Mouse (Mus musculus) common myeloid progenitor, adult 5-6 weeks (primary cell): ENCODE results near the gene Dnajc6. TPM values are rescaled to one million over a fixed set of nuclear protein-coding genes. Genes with fewer than 3 reads are reported as not detected.

Source experiments
- ATAC-seq: replicated peaks from 2 replicates; pipeline ENCODE4 v1.8.0; 2016; ENCODE audit warnings: low read depth, mild to moderate bottlenecking, moderate TSS enrichment, inconsistent platforms; ENCODE audit not compliant: poor library complexity, severe bottlenecking
- total RNA-seq: library from RNA; stranded (forward); fragments of 200-1000, 187-1606 nt; gene quantifications from 2 replicates; pipeline ENCODE4 v1.2.3, GENCODE M21; 2017

Gene Dnajc6
- total RNA-seq, 1 experiment from 2014 or later = 40.4 TPM

GRCm38 (mm10) chr4:101562836-101563235 is 66.4 kb downstream of the Dnajc6 start:
- ATAC-seq = no peak

GRCm38 (mm10) chr4:101563607-101564006 is 67.2 kb downstream of the Dnajc6 start:
- ATAC-seq = no peak

DNA sequence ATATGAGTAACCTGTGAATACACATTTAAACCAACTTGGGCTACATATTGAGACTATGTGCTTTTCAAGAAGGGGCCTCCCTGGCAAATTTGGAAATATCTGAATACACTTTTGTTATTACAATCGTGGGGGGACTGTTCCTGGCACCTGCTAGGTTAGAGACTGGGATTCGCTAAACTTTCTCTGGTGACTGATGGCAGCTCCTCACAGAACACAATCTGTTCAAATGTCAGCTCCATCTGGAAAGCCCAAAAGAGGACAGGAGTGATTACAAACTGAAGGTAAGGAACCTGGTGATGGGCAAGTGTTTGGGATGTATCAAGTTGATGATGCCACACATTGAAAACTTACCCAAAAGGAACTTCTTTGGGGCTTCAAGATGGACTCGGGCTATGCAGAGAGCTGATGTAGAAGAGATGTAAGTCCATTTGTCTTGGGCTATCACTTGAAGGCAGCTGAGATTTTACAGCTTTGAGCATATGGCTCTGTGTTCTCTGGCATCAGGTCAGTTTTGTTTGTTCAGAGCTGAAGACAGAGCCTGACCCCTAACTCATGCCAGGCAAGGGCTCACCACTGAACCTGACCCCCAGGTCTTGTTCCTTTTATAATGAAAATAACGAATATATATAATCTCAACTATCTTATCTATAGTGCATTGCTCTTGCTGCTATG is 68.4 kb downstream of the Dnajc6 start:
- ATAC-seq = no peak

DNA sequence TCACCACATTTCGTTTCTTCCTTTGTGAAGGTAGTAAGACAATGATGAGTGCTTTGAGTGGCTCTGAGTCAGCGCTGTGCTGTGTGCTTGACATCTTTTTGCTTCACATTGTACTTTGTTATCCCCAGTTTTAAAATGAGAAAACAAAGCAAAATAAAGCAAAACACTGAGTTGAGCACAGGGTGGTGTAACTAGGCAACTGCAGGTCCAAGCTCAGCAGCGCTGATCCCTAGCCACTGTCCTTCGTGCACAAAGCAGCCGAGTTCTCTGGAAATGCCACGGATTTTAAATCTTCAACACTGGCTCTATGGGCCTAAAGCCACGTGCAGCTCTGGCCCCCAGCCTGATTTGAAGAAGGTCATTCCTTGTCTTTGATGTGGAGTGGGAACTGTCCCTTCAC is 72.6 kb downstream of the Dnajc6 start:
- ATAC-seq = no peak

GRCm38 (mm10) chr4:101572142-101572541 is 75.7 kb downstream of the Dnajc6 start:
- no peak for ATAC-seq

DNA sequence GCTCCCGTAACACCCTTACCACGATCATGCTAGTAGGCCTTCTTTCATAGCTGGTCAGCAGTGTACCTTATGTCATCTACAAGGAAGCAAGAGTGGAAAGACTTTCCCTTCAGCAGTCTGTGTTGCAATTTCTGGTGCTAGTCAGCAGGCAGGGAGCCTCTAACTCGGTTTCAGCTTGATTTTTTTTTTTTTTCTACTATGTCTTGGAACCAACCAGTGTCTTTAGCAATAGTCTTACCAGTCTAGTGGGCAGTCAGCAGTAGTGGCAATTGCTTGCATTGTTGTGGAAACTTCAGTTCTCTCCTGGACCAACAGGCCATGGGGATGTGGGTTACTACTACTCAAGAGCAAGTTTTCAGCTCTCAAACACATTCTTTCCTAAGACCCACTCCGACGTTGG is 78.9 kb downstream of the Dnajc6 start:
- ATAC-seq = peak; percentile 57; the same call in 1 of the 2 replicates

GRCm38 (mm10) chr4:101578720-101579119 is 82.3 kb downstream of the Dnajc6 start:
- ATAC-seq = no peak

- ATAC-seq = no peak
These were observed 83.1 kb downstream of the Dnajc6 start for GRCm38 (mm10) chr4:101579517-101579916.

GRCm38 (mm10) chr4:101581156-101581555 is 84.7 kb downstream of the Dnajc6 start:
- no peak for ATAC-seq

GRCm38 (mm10) chr4:101582882-101583281 is 86.4 kb downstream of the Dnajc6 start:
- ATAC-seq = no peak

GRCm38 (mm10) chr4:101584524-101585454 is 88.3 kb downstream of the Dnajc6 start:
- ATAC-seq = no peak

- ATAC-seq = 0 out of 2 replicates have a peak, but pooled peaks have one; percentile 25
These were observed 89.2 kb downstream of the Dnajc6 start for GRCm38 (mm10) chr4:101585455-101586184.

- ATAC-seq = no peak
These were observed 92.5 kb downstream of the Dnajc6 start for GRCm38 (mm10) chr4:101588932-101589331.

DNA sequence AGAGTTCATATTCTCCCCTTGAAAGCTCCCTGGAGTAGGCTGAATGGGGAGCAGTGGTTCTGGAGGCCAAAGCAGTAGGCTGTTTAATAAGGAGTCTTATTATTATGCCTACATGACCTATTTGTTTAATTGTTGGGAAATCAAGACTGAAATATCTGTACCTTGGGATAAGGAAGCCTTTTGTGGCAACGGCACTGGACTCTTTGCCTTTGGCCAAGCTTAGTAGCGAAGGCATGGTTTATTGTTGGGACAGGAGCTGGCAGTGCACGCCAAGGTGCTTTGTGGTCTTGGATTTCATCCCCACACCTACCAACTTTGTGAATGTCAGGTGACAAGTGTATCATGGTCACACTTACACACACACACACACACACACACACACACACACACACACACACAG is 93.3 kb downstream of the Dnajc6 start:
- ATAC-seq = no peak

GRCm38 (mm10) chr4:101591400-101591799 is 95.0 kb downstream of the Dnajc6 start:
- no peak for ATAC-seq

DNA sequence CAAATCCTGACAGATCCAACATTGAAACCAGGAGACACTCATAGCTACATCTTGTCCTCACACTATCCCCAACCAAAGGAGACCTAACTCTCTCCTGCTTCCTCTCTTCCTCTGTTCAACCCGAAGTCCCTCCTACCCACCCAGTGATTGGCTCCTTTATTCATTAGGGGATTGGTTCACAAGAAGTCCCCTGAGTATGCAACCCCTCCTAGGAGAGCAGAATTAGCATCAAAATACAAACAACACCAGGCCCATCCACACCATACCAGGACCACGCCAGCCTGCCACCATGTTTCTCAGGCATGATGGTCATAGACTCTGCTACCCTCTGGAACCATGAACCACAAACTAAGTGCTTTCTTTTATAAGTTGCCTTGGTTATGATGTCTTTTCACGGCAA is 96.0 kb downstream of the Dnajc6 start:
- no peak for ATAC-seq

GRCm38 (mm10) chr4:101601758-101602157 is 105.3 kb downstream of the Dnajc6 start:
- ATAC-seq = peak; percentile 62; the same call in 1 of the 2 replicates

DNA sequence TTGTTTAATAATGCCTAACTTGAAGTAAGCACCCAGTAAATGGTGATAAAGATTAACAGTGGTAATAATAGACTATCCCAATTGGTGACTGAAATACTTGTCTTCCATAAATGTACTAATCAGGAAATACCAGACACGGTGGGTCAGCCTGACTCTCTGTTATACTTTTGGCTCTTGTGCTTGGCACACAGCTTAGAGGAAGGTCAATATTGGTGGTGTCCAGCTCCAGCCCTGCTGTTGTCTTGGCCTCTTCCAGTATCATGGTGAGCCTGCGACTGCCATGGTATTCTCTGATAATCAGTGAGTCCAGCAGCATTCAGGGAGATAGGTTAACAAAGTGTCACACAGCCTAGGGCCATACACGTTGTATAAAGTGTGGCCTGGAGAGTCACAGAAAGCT is 107.2 kb downstream of the Dnajc6 start:
- no peak for ATAC-seq

GRCm38 (mm10) chr4:101616520-101616919 is 120.1 kb downstream of the Dnajc6 start:
- ATAC-seq = no peak

DNA sequence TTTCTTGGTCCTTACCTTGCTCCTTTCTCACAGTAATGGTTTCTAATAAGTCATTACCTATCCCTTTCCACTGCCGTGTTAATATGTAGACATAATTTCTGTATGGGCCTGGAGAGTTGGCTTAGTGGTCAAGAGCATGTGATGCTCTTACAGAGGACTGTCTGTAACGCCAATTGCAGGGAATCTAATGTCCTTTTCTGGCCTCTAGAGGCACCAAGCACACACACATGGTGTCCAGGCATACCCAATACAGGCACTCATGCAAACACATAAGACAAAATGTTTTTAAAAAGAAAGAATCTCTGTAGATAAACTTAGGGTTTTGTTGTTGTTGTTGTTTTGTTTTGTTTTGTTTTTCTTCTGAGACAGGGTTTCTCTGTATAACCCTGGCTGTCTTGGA is 121.3 kb downstream of the Dnajc6 start:
- ATAC-seq = no peak

DNA sequence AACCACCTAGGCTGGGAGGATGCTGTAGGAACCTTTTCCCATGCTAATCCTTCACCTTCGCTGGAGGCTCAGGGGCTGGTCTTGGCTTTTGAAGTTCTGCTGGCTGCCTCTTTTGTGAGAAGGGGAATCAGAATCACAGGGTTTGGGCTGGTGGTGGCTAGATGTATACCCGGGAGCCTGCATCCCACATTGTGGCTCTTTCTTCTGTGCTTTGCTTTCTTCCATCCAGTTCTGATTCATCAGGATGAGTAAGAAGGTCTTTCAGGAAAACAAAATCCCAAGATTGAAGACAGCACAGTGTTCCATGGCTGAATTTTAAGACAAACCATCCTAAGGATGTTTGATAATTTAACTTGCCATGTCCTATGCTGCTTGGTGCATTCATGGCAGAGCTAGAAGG is 123.8 kb downstream of the Dnajc6 start:
- ATAC-seq = no peak
